Mouse (Mus musculus) MEL (cell line): ENCODE data around the gene Mier3.

Source experiments
- CTCF ChIP-seq, 3 experiments: IDR thresholded peaks in 2 of 3; conservative IDR thresholded peaks in 1 of 3; 2 replicates each; pipeline ENCODE4 v1.5.1; 2011 to 2012; ENCODE audit warnings: low read length in 3 of 3, low read depth in 2 of 3, mild to moderate bottlenecking in 2 of 3, improper control_type of control experiment in 1 of 3, inconsistent platforms in 1 of 3, mixed read lengths in 1 of 3, moderate library complexity in 1 of 3; ENCODE audit not compliant: control insufficient read depth in 1 of 3, insufficient read depth in 1 of 3, poor library complexity in 1 of 3, severe bottlenecking in 1 of 3
- ELF1 ChIP-seq: IDR thresholded peaks from 2 replicates; pipeline ENCODE4 v1.6.1; 2014; ENCODE audit warnings: low read depth, mild to moderate bottlenecking, inconsistent platforms, low read length, improper control_type of control experiment, moderate library complexity
- MXI1 ChIP-seq: IDR thresholded peaks from 2 replicates; pipeline ENCODE4 v1.6.1; 2011; ENCODE audit warnings: mild to moderate bottlenecking, low read depth, low read length, improper control_type of control experiment
- POLR2A ChIP-seq, 2 experiments: IDR thresholded peaks; 2 replicates each; pipeline ENCODE4 v1.6.1; 2011 to 2012; ENCODE audit warnings: low read length in 2 of 2, mild to moderate bottlenecking in 2 of 2, control low read depth in 1 of 2, improper control_type of control experiment in 1 of 2, low read depth in 1 of 2, moderate library complexity in 1 of 2; ENCODE audit not compliant: control insufficient read depth in 1 of 2, insufficient read depth in 1 of 2, poor library complexity in 1 of 2

DNA sequence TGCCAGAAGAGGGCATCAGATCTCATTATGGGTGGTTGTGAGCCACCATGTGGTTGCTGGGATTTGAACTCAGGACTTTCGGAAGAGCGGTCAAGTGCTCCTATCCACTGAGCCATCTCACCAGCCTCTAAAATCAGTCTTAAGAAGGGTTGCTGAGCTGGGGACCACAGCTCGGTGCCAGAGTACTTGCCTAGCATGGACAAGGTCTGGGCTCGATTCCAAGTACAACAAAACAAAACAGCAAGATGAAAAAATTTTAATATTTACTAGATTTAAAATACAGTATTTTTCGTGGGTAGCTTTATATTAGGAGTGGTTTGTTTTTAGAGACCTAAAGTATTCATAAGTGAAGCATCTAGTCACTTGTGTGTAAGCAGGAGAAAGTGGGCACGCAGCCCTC is 72.5 kb downstream of the Mier3 start:
- no peak for TF ChIP-seq CTCF (IDR thresholded peaks at IDR 0.05 in 2 of 3, conservative IDR thresholded peaks at IDR 0.05 in 1 of 3; ENCODE audit: control insufficient read depth in 1 of 3, insufficient read depth in 1 of 3, low read depth in 2 of 3, low read length in 3 of 3, poor library complexity in 1 of 3, severe bottlenecking in 1 of 3)
- no peak for TF ChIP-seq ELF1
- no peak for TF ChIP-seq POLR2A (IDR thresholded peaks at IDR 0.05; ENCODE audit: control insufficient read depth in 1 of 2, insufficient read depth in 1 of 2, low read depth in 1 of 2, low read length in 2 of 2, poor library complexity in 1 of 2)
- TF ChIP-seq MXI1 = no peak
